17 mouse cellular contexts compared by ENCODE assay signal in the genomic region with DNA sequence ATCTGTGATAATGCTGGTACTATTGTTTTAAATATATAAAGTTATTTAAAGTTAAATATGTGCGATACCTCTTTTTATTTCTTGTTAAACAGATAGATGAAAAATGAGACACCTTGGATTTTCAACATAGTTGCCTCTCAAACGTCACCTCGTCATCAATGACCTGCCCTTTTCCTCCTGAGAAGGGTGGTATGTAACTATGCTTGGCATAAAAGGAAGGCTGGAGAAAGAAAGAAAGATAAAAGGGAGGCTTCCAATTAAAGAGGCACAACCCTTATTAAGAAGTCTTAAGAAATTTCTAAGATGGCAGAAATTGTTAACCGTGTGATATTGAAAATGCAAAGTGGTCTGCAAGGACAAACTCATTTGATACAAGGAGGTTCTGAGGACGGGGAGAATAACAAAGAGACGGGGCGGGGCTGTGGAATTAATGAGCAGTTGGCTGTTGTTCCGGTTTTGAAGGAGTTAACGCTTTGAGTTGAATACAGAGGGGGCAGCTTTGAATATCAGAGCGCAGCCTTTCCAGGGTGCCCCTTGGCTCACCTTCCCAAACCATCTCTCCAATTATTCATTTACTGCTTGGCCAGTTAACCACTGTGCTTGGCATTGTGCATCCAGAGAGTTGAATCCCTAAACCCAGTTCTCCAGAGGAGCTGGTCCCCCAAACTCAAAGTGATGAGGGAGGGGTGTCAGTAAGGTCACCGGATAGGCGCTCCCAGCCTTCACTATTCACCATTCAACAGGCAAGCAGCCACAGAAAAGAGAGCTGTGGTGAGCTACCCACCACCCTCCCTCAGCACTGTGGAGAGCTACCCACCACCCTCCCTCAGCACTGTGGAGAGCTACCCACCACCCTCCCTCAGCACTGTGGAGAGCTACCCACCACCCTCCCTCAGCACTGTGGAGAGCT.
DNase-seq lines count a peak whose midpoint lies in the region; ATAC-seq lines count a peak whose summit lies in the region.
"Had no signal": no experiment of that assay in that cellular context is flagged by ENCODE, and none has a peak within 500 bp of the region (broad histone marks: within the 10 kb centered on the region; RNA-seq: fewer than 3 reads in every experiment).

No protein-coding gene starts in this region.

- no peaks in the 10 kb centered on the region for H3K36me3 ChIP-seq in embryonic facial prominence, embryonic 10.5 days (replicated peaks)
- H3K36me3 ChIP-seq in hindbrain, embryonic 10.5 days = no peaks in the 10 kb centered on the region
- no peaks in the 10 kb centered on the region for H3K36me3 ChIP-seq in midbrain, embryonic 13.5 days
- H3K36me3 ChIP-seq: embryonic facial prominence, embryonic 12.5 days; liver, embryonic 12.5 days had no signal

- peaks cover 8% of the 10 kb centered on the region; the same call in 1 of the 2 replicates for H3K4me1 ChIP-seq in embryonic facial prominence, embryonic 10.5 days
- H3K4me1 ChIP-seq in hindbrain, embryonic 10.5 days (replicated peaks) = peaks cover 18% of the 10 kb centered on the region
- H3K4me1 ChIP-seq in midbrain, embryonic 13.5 days (replicated peaks) = peaks cover 14% of the 10 kb centered on the region
- H3K4me1 ChIP-seq: embryonic facial prominence, embryonic 12.5 days; liver, embryonic 12.5 days had no signal

- 11% methylated on average over 12 of the region's 12 CpGs for WGBS in embryonic facial prominence, embryonic 10.5 days
- WGBS in hindbrain, embryonic 10.5 days = 9% methylated on average over 12 of the region's 12 CpGs
- 8% methylated on average over 12 of the region's 12 CpGs for WGBS in midbrain, embryonic 13.5 days

- no peaks in the 10 kb centered on the region for H3K27me3 ChIP-seq in embryonic facial prominence, embryonic 10.5 days (replicated peaks; ENCODE audit: low read depth, poor library complexity, severe bottlenecking)
- no peaks in the 10 kb centered on the region for H3K27me3 ChIP-seq in hindbrain, embryonic 10.5 days (ENCODE audit: insufficient read depth, poor library complexity, severe bottlenecking)
- H3K27me3 ChIP-seq in midbrain, embryonic 13.5 days = no peaks in the 10 kb centered on the region
- H3K27me3 ChIP-seq: embryonic facial prominence, embryonic 12.5 days; liver, embryonic 12.5 days had no signal

- no peak overlapping the region for H3K27ac ChIP-seq in embryonic facial prominence, embryonic 10.5 days (replicated peaks)
- peak overlapping the region; percentile 45; the same call in 1 of the 2 replicates for H3K27ac ChIP-seq in hindbrain, embryonic 10.5 days
- H3K27ac ChIP-seq in midbrain, embryonic 13.5 days = no peak overlapping the region
- H3K27ac ChIP-seq: embryonic facial prominence, embryonic 12.5 days; liver, embryonic 12.5 days had no signal

- H3K9me3 ChIP-seq in embryonic facial prominence, embryonic 10.5 days = 0 out of 2 replicates have a peak, but pooled peaks cover 3% of the 10 kb centered on the region
- H3K9me3 ChIP-seq in hindbrain, embryonic 10.5 days = peaks cover 3% of the 10 kb centered on the region; the same call in 1 of the 2 replicates
- no peaks in the 10 kb centered on the region for H3K9me3 ChIP-seq in midbrain, embryonic 13.5 days
- H3K9me3 ChIP-seq: embryonic facial prominence, embryonic 12.5 days; liver, embryonic 12.5 days had no signal

- H3K4me2 ChIP-seq in midbrain, embryonic 13.5 days (replicated peaks) = peak overlapping the region; percentile 29
- H3K4me2 ChIP-seq: embryonic facial prominence, embryonic 12.5 days; liver, embryonic 12.5 days had no signal

- H3K4me3 ChIP-seq in embryonic facial prominence, embryonic 10.5 days = no peak overlapping the region
- H3K4me3 ChIP-seq in hindbrain, embryonic 10.5 days = peak overlapping the region; percentile 23
- 0 out of 2 replicates have a peak overlapping the region, but pooled peaks have one; percentile 1 for H3K4me3 ChIP-seq in midbrain, embryonic 13.5 days (replicated peaks)
- H3K4me3 ChIP-seq: embryonic facial prominence, embryonic 12.5 days; liver, embryonic 12.5 days had no signal

- DNase-seq in embryonic facial prominence, embryonic 10.5 days (ENCODE audit: low spot score) = peak; percentile 13
- peak; percentile 35 for DNase-seq in hindbrain, embryonic 10.5 days (ENCODE audit: low spot score)
- peak; percentile 55 for DNase-seq in retina, embryonic 14.5 days (ENCODE audit: low spot score)
- DNase-seq in cerebellum, postnatal 36 days = no peak
- no peak for DNase-seq in adrenal gland, adult 2 months
- DNase-seq: cerebellum, adult 11-12 months; heart, adult 11 months; kidney, adult 11 months; kidney, postnatal 4 days; lung, postnatal 36 days; right cerebral cortex, adult 18-20 months; thymus, adult 18-20 months had no signal

- H3K9ac ChIP-seq in midbrain, embryonic 13.5 days (replicated peaks) = no peak overlapping the region
- H3K9ac ChIP-seq: embryonic facial prominence, embryonic 12.5 days; liver, embryonic 12.5 days had no signal

- ATAC-seq in midbrain, embryonic 13.5 days = peak; percentile 77
- ATAC-seq in frontal cortex, adult (ENCODE audit: low TSS enrichment) = no peak
- ATAC-seq in activated CD4-positive, CD25-positive, alpha-beta regulatory T cell, adult 4 months = no peak
- ATAC-seq: liver, embryonic 12.5 days had no signal

Comparison
In these comparisons a context has a peak if more than half of its experiments do, and no peak if none do; other contexts are left out.
1. DNase-seq: peak in embryonic facial prominence, embryonic 10.5 days (single experiment), hindbrain, embryonic 10.5 days (single experiment) and retina, embryonic 14.5 days (single experiment); none in cerebellum, postnatal 36 days (0 of 2) and adrenal gland, adult 2 months (single experiment).